Mouse (Mus musculus) hindbrain, embryonic 10.5 days (tissue): Measurements from ENCODE around the gene Tom1l1. TPM values are rescaled to one million over a fixed set of nuclear protein-coding genes. Genes with fewer than 3 reads are reported as not detected.

Experiments used
- DNase-seq: peaks from one replicate; pipeline ENCODE4 v3.0.0-alpha.2; 2017; ENCODE audit warnings: low spot score
- H3K27ac ChIP-seq: fragments of 300-500 bp; sonication (generic); 2 replicates; pipeline ENCODE4 v1.5.1; 2016; ENCODE audit warnings: mild to moderate bottlenecking, moderate library complexity
- H3K27me3 ChIP-seq: fragments of 300-500 bp; sonication (generic); 2 replicates; pipeline ENCODE4 v1.6.1; 2016; ENCODE audit warnings: mild to moderate bottlenecking; ENCODE audit not compliant: poor library complexity, insufficient read depth, severe bottlenecking
- H3K36me3 ChIP-seq: fragments of 300-500 bp; sonication (generic); 2 replicates; pipeline ENCODE4 v1.6.1; 2016; ENCODE audit warnings: mild to moderate bottlenecking, moderate library complexity
- H3K4me1 ChIP-seq: fragments of 300-500 bp; sonication (generic); replicated peaks from 2 replicates; pipeline ENCODE4 v1.6.1; 2016; ENCODE audit warnings: mild to moderate bottlenecking
- H3K4me3 ChIP-seq: fragments of 300-500 bp; sonication (generic); 2 replicates; pipeline ENCODE4 v1.5.1; 2016; ENCODE audit warnings: mild to moderate bottlenecking, moderate library complexity
- H3K9me3 ChIP-seq: fragments of 300-500 bp; sonication (generic); 2 replicates; pipeline ENCODE4 v1.6.1; 2016; ENCODE audit warnings: mild to moderate bottlenecking, moderate library complexity
- WGBS: fragments of 180-500 bp; shearing (Covaris S2); methylation state at CpG from one replicate; pipeline ENCODE4 v1.1.7; 2016; 5-methylcytosine and 5-hydroxymethylcytosine counted together
- polyA plus RNA-seq: library from polyadenylated mRNA; unstranded; fragments of >200 nt; fragmentation: Nextera tagmentation; extraction: Ambion mirVana; gene quantifications from 2 replicates; pipeline ENCODE4 v1.2.1, GENCODE M21; 2016

The Tom1l1 gene
- polyA plus RNA-seq, 1 experiment from 2014 or later = 15.6 TPM

DNA sequence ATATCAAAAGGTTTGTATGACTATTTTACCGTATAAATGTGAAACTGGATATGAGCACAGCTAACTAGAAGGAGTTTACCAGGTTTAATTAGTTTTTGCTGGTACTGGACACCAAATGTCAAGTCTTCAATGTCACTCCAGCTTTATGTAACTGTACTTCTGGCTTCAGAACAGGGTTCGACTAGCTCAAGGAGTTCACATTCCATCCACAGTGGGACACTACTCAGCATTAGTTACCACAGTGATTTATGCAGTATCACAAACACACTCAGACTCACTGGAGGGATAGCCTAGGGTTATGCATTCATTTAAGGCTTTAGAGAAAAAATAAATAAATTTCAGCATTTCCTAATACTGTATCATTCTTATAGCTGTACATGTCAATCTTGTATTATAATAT, 55.7 kb downstream of the Tom1l1 start:
- H3K36me3 ChIP-seq = peaks cover 12% of the 10 kb centered on the region; the same call in 1 of the 2 replicates
- H3K9me3 ChIP-seq = no peaks in the 10 kb centered on the region
- peaks cover 16% of the 10 kb centered on the region for H3K4me1 ChIP-seq
- no peak overlapping the region for H3K4me3 ChIP-seq
- DNase-seq = no peak
- H3K27ac ChIP-seq = no peak overlapping the region
- WGBS = 82% methylated on average over 2 of the region's 2 CpGs
- no peaks in the 10 kb centered on the region for H3K27me3 ChIP-seq

DNA sequence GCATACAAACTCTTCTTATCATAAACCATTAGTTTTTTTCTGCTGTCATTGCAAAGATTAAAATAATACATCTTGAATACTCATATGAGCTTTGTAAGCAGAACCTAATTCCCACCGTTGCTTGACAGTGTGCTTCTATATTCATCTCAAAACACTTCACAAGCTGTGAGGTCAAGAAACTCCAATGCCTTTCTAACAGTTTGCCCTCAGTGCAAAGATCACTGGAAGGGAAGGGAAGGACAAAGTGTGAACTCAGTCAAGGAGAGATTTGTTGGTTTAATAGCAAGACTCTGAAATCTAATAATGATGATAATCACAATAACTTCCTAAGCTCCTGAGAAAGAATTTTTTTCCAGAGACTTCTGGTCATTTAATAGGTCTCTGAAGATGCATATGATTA, 60.4 kb downstream of the Tom1l1 start:
- Histone ChIP-seq H3K36me3 (peaks cover 12% of the 10 kb centered on the region; the same call in 1 of the 2 replicates), H3K9me3 (no peaks in the 10 kb centered on the region), H3K4me3 (no peak overlapping the region), H3K4me1 (no peaks in the 10 kb centered on the region), H3K27ac (no peak overlapping the region), H3K27me3 (no peaks in the 10 kb centered on the region)
- no peak for DNase-seq
- WGBS = 95% methylated on average over 1 of the region's 1 CpGs

DNA sequence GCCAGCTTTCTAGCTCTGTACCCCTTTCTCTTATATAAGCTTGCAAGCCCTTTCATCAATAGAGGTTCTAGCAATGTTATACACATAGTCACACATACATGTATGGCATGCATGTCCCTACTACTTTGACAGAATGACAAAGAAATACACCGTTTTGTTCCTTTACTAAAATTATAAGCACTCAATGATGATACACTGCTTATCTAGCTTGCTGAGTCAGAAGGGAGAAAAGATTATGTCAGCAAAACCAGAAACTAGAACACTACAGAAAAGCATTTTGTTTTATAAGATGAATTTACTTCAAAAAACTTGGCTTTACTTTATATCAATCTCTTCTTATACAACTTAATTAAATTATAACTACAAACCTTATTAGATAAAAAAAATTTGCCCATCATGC, 63.0 kb downstream of the Tom1l1 start:
- H3K27ac ChIP-seq = no peak overlapping the region
- no peak for DNase-seq
- H3K4me1 ChIP-seq = no peaks in the 10 kb centered on the region
- H3K4me3 ChIP-seq = no peak overlapping the region
- no peaks in the 10 kb centered on the region for H3K9me3 ChIP-seq
- peaks cover 19% of the 10 kb centered on the region for H3K36me3 ChIP-seq
- 95% methylated on average over 1 of the region's 1 CpGs for WGBS
- no peaks in the 10 kb centered on the region for H3K27me3 ChIP-seq

DNA sequence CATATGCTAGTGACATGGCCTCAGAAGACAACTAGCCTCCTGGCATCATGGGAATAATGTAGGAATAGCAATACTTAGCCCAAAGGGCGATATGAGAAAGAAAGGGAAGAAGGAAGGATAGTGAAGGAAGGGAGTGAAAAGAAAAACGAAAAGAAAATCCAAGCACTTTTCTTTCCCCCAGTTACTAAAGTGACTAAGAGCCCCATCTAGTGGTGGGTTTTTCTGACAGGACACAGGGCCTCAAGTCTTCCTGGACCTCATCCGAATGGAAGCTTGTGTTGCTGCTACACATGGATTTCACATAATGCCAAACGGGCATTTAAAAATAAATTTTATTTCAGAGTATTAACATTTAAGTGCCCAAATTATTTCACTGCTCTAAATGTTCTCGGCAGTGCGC, 64.7 kb downstream of the Tom1l1 start:
- Histone ChIP-seq H3K9me3 (no peaks in the 10 kb centered on the region), H3K27me3 (no peaks in the 10 kb centered on the region), H3K4me1 (no peaks in the 10 kb centered on the region), H3K36me3 (peaks cover 18% of the 10 kb centered on the region), H3K27ac (no peak overlapping the region), H3K4me3 (no peak overlapping the region)
- peak; percentile 8 for DNase-seq
- 61% methylated on average over 6 of the region's 6 CpGs for WGBS

DNA sequence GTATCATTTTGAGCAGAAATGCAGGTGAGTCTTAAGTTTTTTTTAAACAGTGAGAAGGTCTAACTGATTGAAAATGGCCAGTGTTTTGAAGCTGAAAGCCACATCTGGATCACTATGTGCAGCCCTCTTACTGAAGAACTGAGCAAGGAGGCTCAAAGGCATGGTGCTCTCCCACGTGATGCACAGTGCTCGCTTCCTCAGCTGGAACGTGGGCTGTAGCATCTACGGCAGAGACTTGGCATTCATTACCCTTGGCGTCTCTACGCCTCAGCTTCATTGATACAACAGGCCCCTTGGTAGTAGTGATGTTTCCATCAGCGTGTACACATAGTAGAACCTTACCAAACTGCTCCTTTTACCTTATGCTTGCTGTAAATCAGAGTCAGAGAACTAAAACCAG, 65.7 kb downstream of the Tom1l1 start:
- no peaks in the 10 kb centered on the region for H3K9me3 ChIP-seq
- WGBS = 93% methylated on average over 7 of the region's 7 CpGs
- H3K4me3 ChIP-seq = no peak overlapping the region
- H3K36me3 ChIP-seq = peaks cover 26% of the 10 kb centered on the region
- no peaks in the 10 kb centered on the region for H3K4me1 ChIP-seq
- H3K27me3 ChIP-seq = no peaks in the 10 kb centered on the region
- no peak overlapping the region for H3K27ac ChIP-seq
- no peak for DNase-seq

DNA sequence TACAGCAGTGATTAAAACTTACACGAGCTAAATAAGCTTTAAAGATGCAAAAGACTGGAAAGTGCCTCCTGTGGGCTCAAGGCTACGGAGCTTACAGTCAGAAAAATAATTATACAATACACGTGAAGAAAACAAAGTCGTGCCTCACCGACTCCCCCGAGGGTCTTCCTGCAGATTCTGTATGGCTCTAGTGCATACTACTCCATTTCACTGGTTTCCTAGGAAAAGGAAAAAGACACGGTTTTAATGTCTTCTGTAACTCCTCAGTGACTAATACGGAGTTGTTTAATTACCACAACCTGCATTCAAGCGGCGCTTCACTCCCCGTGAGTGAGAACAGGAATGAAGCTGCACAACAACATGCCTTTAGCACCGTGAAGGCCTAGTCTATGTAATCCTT, 66.1 kb downstream of the Tom1l1 start:
- Histone ChIP-seq H3K27me3 (no peaks in the 10 kb centered on the region), H3K4me1 (no peaks in the 10 kb centered on the region), H3K4me3 (no peak overlapping the region), H3K27ac (no peak overlapping the region), H3K9me3 (no peaks in the 10 kb centered on the region), H3K36me3 (peaks cover 30% of the 10 kb centered on the region)
- 91% methylated on average over 12 of the region's 12 CpGs for WGBS
- DNase-seq = no peak

DNA sequence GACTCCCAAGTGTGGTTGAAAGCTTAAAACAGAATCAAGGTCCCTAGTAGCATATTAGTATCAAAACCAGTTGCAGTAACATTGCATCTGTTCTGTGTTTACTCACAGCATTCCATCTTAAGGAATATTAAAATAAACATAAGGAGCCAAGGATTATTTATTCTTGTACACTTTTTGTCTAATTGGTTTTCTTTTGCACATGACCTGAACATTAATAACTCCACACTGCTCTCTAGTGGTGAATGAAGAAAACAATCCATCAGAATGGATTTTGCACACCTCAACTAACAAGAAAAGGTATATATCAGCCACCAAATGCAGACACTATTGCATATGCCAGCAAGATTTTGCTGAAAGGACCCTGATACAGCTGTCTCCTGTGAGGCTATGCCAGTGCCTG, 71.7 kb downstream of the Tom1l1 start:
- Histone ChIP-seq H3K4me1 (no peaks in the 10 kb centered on the region), H3K4me3 (no peak overlapping the region), H3K27ac (no peak overlapping the region), H3K27me3 (no peaks in the 10 kb centered on the region), H3K36me3 (peaks cover 65% of the 10 kb centered on the region), H3K9me3 (no peaks in the 10 kb centered on the region)
- no peak for DNase-seq

DNA sequence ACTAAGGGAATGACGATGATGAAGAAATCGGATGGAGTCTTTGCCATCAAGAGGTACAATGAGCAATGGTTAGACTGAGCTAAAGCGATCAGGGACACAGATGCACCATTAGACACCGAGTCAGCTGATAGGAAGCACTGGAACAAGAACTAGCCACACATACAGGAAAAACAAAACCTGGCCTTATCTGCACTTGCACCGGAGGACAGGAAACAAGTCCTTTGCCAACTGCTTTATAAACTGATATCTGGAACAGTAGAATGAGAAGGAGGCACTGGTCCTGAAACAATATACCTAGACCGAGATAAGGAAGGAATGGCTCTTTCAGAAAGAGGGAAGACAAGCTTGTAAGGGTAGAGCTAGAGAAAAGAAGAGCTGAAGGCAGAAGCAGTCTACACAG, 73.4 kb downstream of the Tom1l1 start:
- DNase-seq = no peak
- H3K36me3 ChIP-seq = peaks cover 62% of the 10 kb centered on the region
- WGBS = 93% methylated on average over 6 of the region's 6 CpGs
- no peaks in the 10 kb centered on the region for H3K9me3 ChIP-seq
- H3K4me1 ChIP-seq = no peaks in the 10 kb centered on the region
- H3K27ac ChIP-seq = no peak overlapping the region
- H3K4me3 ChIP-seq = no peak overlapping the region
- H3K27me3 ChIP-seq = no peaks in the 10 kb centered on the region

DNA sequence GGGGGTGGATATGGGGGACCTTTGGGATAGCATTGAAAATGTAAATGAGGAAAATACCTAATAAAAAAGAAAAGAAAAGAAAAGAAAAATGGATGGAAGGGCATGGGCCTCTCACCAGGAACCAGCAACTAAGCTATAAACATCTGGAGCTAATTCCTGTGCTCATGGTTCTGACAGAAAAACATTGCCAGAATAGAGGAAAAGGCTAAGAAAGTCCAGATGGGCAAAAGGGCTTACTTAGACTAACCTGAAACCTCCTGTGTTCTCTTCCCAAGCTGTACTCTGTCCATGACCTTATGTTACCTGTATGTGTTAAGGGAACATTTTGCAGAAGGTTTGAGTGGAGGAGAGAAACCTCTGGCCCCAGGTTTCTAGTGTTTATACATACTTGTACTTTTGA, 76.0 kb downstream of the Tom1l1 start:
- no peak overlapping the region for H3K4me3 ChIP-seq
- H3K4me1 ChIP-seq = no peaks in the 10 kb centered on the region
- no peak overlapping the region for H3K27ac ChIP-seq
- H3K36me3 ChIP-seq = peaks cover 60% of the 10 kb centered on the region
- no peaks in the 10 kb centered on the region for H3K9me3 ChIP-seq
- no peaks in the 10 kb centered on the region for H3K27me3 ChIP-seq
- no peak for DNase-seq

DNA sequence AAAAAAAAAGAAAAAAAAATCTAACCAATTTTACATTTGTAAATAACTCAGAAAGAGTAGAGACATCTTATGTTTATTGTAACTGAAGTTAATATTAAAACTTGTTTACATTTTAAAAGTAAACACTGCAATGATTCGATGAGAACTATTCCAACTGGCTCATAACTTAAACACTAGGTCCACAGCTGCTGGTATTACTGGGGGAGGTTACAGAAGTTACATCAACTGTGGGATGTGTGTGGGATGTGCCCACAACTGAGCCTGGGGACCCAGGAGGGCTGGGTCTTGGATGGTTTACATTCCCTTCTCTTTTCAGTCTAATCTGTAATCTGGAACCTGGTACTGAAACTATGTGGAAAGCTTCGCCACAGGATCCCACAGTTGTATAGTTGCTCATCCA, 85.1 kb downstream of the Tom1l1 start:
- H3K4me3 ChIP-seq = no peak overlapping the region
- no peaks in the 10 kb centered on the region for H3K27me3 ChIP-seq
- H3K9me3 ChIP-seq = no peaks in the 10 kb centered on the region
- no peaks in the 10 kb centered on the region for H3K4me1 ChIP-seq
- WGBS = 95% methylated on average over 2 of the region's 2 CpGs
- DNase-seq = no peak
- peaks cover 80% of the 10 kb centered on the region for H3K36me3 ChIP-seq
- no peak overlapping the region for H3K27ac ChIP-seq

DNA sequence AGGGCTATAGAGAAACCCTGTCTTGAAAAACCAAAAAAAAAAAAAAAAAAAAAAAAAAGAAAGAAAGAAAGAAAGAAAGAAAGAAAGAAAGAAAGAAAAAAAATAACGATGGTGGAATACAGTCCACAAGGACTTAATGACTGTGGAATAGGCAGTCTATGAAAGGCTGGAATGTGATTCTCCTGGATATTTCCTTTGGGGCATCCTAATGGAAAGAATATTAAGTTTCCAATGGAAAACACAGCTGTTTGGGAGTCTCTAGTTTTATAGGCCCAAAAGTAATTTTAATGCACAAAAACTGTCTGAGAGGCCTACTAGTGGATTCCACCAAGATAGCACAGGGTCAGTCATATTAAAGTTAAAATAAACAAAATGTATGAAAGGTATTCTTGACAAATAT, 92.3 kb downstream of the Tom1l1 start:
- peaks cover 77% of the 10 kb centered on the region for H3K36me3 ChIP-seq
- H3K27ac ChIP-seq = no peak overlapping the region
- 97% methylated on average over 1 of the region's 1 CpGs for WGBS
- no peaks in the 10 kb centered on the region for H3K4me1 ChIP-seq
- H3K4me3 ChIP-seq = no peak overlapping the region
- peaks cover 3% of the 10 kb centered on the region; the same call in 1 of the 2 replicates for H3K9me3 ChIP-seq
- no peak for DNase-seq
- no peaks in the 10 kb centered on the region for H3K27me3 ChIP-seq

Other genes with a start within 250 kb of the Tom1l1 start
- 33.8 and 36.1 TPM in 2 replicates for gene Stxbp4, start 50.3 kb downstream of the Tom1l1 start, polyA plus RNA-seq
- gene Cox11, start 50.2 kb downstream of the Tom1l1 start, polyA plus RNA-seq = 31.9 and 32.4 TPM in 2 replicates